Mouse (Mus musculus) neural tube, embryonic 12.5 days (tissue): ENCODE data around the gene Baiap2. TPM values are rescaled to one million over a fixed set of nuclear protein-coding genes. Genes with fewer than 3 reads are reported as not detected.

Experiments used
- ATAC-seq: fragments of 200-750 bp; cut with Nextera tagmentation; 2 replicates; pipeline ENCODE4 v1.8.0; 2017; ENCODE audit warnings: low read depth, mild to moderate bottlenecking, moderate TSS enrichment, moderate library complexity; ENCODE audit not compliant: low FRiP score
- H3K27ac ChIP-seq: fragments of 300-500 bp; sonication (generic); 2 replicates; pipeline ENCODE4 v1.5.1; 2016
- H3K27me3 ChIP-seq: fragments of 300-500 bp; sonication (generic); replicated peaks from 2 replicates; pipeline ENCODE4 v1.6.1; 2016; ENCODE audit warnings: mild to moderate bottlenecking
- H3K36me3 ChIP-seq: fragments of 300-500 bp; sonication (generic); 2 replicates; pipeline ENCODE4 v1.6.1; 2016; ENCODE audit warnings: mild to moderate bottlenecking
- H3K4me1 ChIP-seq: fragments of 300-500 bp; sonication (generic); 2 replicates; pipeline ENCODE4 v1.6.1; 2016
- H3K4me2 ChIP-seq: fragments of 300-500 bp; sonication (generic); replicated peaks from 2 replicates; pipeline ENCODE4 v1.6.1; 2016; ENCODE audit warnings: mild to moderate bottlenecking
- H3K4me3 ChIP-seq: fragments of 300-500 bp; sonication (generic); 2 replicates; pipeline ENCODE4 v1.5.1; 2016
- H3K9ac ChIP-seq: fragments of 300-500 bp; sonication (generic); 2 replicates; pipeline ENCODE4 v1.6.1; 2016; ENCODE audit warnings: mild to moderate bottlenecking
- H3K9me3 ChIP-seq: fragments of 300-500 bp; sonication (generic); 2 replicates; pipeline ENCODE4 v1.6.1; 2016; ENCODE audit warnings: mild to moderate bottlenecking
- WGBS: fragments of 180-500 bp; shearing (Covaris S2); methylation state at CpG from one replicate; pipeline ENCODE4 v1.1.7; 2016; 5-methylcytosine and 5-hydroxymethylcytosine counted together
- polyA plus RNA-seq: library from polyadenylated mRNA; unstranded; fragments of >200 nt; fragmentation: Nextera tagmentation; extraction: Ambion mirVana; gene quantifications from 2 replicates; pipeline ENCODE4 v1.2.1, GENCODE M21; 2016

The Baiap2 gene
- polyA plus RNA-seq, 1 experiment from 2014 or later, result 11.8 TPM

DNA sequence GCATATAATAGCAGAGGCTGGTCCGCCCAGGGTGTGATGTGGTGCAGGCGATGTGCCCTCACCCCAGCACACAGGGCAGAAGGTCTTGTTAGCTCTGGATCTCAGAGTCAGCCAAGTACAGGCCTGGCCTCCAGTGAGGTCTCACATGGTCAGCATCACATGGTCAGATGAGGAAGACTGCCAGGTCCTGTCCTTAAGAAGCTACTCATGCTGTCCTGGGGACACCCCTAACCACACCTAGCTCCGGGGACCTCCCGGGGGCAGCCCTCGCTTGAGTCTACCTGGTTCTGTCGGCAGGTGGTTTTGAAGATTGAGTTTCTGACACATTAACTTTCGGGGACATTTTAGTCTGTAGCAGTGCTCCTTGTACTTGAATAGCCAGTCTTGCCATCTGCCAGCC lies 45.8 kb downstream of the Baiap2 start:
- H3K27me3 ChIP-seq, result no peaks in the 10 kb centered on the region
- no peak overlapping the region for H3K27ac ChIP-seq
- no peak overlapping the region for H3K4me3 ChIP-seq
- no peak overlapping the region for H3K9ac ChIP-seq
- 87% methylated on average over 7 of the region's 7 CpGs for WGBS
- no peak overlapping the region for H3K4me2 ChIP-seq
- peaks cover 30% of the 10 kb centered on the region for H3K4me1 ChIP-seq
- no peaks in the 10 kb centered on the region for H3K36me3 ChIP-seq
- ATAC-seq, result no peak
- H3K9me3 ChIP-seq, result no peaks in the 10 kb centered on the region

DNA sequence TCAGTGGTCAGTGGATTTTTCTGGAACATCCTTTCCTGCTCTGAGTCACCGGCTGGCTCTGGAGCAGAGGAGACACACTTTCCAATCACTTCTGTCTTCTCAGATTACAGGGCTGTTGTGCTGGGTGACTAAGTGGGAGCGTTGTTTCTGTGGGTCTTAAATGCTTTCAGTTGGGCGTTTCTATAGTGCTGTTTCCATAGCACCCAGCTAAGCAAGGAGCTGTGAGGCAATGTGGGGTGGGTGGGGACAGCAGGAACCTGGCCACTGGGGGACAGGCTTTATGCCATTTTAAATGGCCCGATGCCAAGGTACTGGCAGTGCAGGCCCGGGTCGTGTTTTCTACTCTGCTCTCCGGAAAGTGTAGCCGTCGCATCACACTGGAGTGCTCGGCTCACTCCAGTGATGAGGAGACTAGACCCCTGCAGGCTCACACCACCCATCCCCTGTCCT lies 46.6 kb downstream of the Baiap2 start:
- no peaks in the 10 kb centered on the region for H3K9me3 ChIP-seq
- peak; percentile 38 for ATAC-seq
- peak overlapping the region; percentile 15 for H3K4me2 ChIP-seq
- H3K27ac ChIP-seq, result no peak overlapping the region
- H3K36me3 ChIP-seq, result no peaks in the 10 kb centered on the region
- H3K9ac ChIP-seq, result no peak overlapping the region
- H3K4me3 ChIP-seq, result no peak overlapping the region
- H3K27me3 ChIP-seq, result no peaks in the 10 kb centered on the region
- peaks cover 30% of the 10 kb centered on the region for H3K4me1 ChIP-seq
- 14% methylated on average over 10 of the region's 10 CpGs for WGBS

DNA sequence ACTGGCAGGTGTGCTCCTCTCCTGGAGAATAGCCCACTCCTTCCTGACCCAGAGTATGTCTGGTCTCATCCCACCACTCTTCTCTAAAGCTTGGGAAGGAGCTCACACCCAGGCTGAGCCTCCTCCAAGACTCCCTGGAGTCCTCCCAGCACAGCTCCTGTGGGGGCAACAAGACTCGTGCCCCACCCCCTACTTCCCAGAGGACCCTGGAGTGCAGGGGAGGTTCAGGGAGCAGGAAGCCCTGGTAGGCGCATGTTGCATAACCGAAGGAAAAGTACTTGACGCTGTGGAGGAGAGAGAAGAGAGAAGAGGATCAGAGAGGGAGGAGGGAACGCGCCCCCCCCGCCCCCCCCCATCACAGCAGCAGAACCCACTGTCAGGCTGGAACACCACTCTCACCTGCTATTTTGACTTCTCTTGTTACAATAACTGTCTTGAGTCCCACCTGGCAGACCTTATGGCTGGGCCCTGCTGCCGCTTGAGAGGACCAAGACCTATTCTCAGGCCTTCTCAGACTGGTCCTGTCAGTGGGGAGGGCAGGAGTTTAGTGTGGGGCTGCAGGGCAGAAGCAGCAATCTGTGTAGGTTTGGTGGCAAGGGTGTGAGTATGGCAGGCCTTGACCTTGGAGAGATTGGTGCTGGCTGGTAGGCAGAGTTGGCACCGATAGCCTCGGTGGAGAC lies 48.2 kb downstream of the Baiap2 start:
- peak overlapping the region; percentile 38 for H3K4me2 ChIP-seq
- peaks cover under 1% of the 10 kb centered on the region; the same call in 1 of the 2 replicates for H3K36me3 ChIP-seq
- H3K4me1 ChIP-seq, result peaks cover 30% of the 10 kb centered on the region
- H3K27me3 ChIP-seq, result no peaks in the 10 kb centered on the region
- H3K27ac ChIP-seq, result no peak overlapping the region
- no peak; the same call in 1 of the 2 replicates for ATAC-seq
- no peak overlapping the region for H3K4me3 ChIP-seq
- H3K9ac ChIP-seq, result no peak overlapping the region
- 56% methylated on average over 10 of the region's 10 CpGs for WGBS
- no peaks in the 10 kb centered on the region for H3K9me3 ChIP-seq

DNA sequence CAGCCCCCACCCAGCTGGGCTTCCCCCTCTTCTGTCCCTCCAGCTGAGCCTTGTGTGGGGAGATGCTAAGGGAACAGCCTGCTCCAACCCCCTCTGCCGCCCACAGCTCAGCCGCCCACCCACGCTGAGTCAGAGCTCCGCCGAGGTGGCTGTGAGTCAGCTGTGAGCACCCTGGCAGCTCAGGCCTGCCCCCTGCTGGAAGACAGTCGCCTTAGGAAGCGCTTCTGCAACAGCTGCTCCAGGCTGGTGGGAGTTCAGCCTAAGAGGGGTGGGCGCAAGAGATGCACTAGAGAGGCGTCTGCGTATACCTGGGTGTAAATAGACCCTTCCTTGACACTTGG lies 48.7 kb downstream of the Baiap2 start:
- H3K27ac ChIP-seq, result no peak overlapping the region
- no peak overlapping the region for H3K9ac ChIP-seq

DNA sequence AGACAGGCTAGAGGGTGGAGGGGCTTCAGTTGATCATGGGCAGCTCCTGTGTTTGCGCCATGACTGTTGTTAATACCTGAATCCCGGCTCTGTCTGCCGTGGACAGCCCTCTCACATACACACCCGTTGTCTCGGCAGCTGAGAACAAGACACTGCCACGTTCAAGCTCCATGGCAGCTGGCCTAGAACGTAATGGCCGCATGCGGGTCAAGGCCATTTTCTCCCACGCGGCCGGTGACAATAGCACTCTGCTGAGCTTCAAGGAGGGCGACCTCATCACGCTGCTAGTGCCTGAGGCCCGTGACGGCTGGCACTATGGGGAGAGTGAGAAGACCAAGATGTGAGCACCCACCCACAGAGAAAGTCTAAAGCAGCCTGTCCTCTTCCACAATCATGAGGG lies 54.8 kb downstream of the Baiap2 start:
- H3K9me3 ChIP-seq, result no peaks in the 10 kb centered on the region
- no peak for ATAC-seq
- H3K27ac ChIP-seq, result no peak overlapping the region
- H3K36me3 ChIP-seq, result peaks cover 6% of the 10 kb centered on the region; the same call in 1 of the 2 replicates
- H3K4me2 ChIP-seq, result no peak overlapping the region
- H3K9ac ChIP-seq, result no peak overlapping the region
- H3K4me1 ChIP-seq, result 0 out of 2 replicates have a peak, but pooled peaks cover 3% of the 10 kb centered on the region
- WGBS, result 81% methylated on average over 16 of the region's 16 CpGs
- no peak overlapping the region for H3K4me3 ChIP-seq
- no peaks in the 10 kb centered on the region for H3K27me3 ChIP-seq

More for the DNA sequence above, 48.7 kb downstream of the Baiap2 start:
- 13% methylated on average over 10 of the region's 10 CpGs for whole genome bisulfite sequencing
- H3K27me3 ChIP-seq, result no peaks in the 10 kb centered on the region
- H3K4me2 ChIP-seq, result peak overlapping the region; percentile 38
- H3K4me1 ChIP-seq, result peaks cover 30% of the 10 kb centered on the region
- peaks cover 4% of the 10 kb centered on the region; the same call in 1 of the 2 replicates for H3K36me3 ChIP-seq
- no peaks in the 10 kb centered on the region for H3K9me3 ChIP-seq
- H3K4me3 ChIP-seq, result no peak overlapping the region
- ATAC-seq, result peak; percentile 78

DNA sequence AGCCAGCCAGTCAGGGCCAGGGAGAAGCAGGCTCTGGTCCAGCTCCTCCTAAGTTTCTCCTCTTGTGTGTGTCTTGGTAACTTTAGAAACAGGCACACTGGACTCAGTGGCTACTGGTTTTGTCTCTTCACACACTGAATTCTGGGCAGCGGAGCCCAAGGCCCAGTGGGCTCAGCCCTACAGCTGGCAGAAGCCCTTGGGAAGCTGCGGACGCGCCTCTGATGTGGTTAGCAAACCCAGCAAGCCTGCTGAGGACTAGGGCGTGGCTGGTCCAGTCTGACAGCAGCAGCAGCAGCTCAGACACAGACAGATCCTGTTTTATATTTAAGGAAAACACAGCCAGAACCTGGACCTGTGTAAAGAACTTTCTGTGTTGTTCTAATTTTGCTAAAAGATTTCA lies 59.5 kb downstream of the Baiap2 start:
- 0 out of 2 replicates have a peak, but pooled peaks cover 3% of the 10 kb centered on the region for H3K4me1 ChIP-seq
- no peak overlapping the region for H3K4me2 ChIP-seq
- no peak overlapping the region for H3K4me3 ChIP-seq
- H3K9me3 ChIP-seq, result no peaks in the 10 kb centered on the region
- ATAC-seq, result no peak
- no peak overlapping the region for H3K27ac ChIP-seq
- 0 out of 2 replicates have a peak, but pooled peaks cover 4% of the 10 kb centered on the region for H3K36me3 ChIP-seq
- WGBS, result 84% methylated on average over 5 of the region's 5 CpGs
- H3K27me3 ChIP-seq, result no peaks in the 10 kb centered on the region
- H3K9ac ChIP-seq, result no peak overlapping the region

DNA sequence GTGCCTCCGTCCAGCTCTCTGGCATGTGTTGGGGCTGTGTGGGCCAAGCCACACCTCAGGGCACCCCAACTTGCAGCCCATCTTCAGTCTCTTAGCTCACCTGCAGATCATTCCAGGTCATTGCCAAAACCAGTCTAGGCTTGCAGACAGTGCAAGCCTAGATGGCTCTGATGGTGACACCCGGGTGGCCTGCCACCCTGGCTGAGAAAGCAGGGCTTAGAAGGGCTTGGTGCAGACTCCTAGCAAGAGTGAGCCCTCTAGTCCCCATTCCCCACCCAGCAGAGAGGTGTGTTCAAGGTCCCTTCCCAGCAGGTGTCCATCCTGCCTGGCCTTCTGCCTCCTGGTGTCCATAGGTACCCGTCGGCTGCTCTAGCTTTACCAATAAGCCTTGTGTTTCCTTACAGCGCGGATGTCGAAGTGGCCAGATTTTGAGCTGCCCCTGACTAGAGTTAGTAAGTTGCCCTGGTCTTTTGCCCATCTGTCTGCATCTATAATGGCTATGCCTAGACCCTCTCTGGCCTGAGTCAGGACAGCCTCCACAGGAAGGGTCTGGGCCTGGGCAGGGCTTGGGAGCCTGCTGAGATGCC lies 60.2 kb downstream of the Baiap2 start:
- WGBS, result 95% methylated on average over 7 of the region's 7 CpGs
- H3K27me3 ChIP-seq, result no peaks in the 10 kb centered on the region
- H3K4me2 ChIP-seq, result no peak overlapping the region
- H3K27ac ChIP-seq, result no peak overlapping the region
- no peaks in the 10 kb centered on the region for H3K9me3 ChIP-seq
- no peak for ATAC-seq
- 0 out of 2 replicates have a peak, but pooled peaks cover 4% of the 10 kb centered on the region for H3K36me3 ChIP-seq
- no peak overlapping the region for H3K4me3 ChIP-seq
- H3K4me1 ChIP-seq, result 0 out of 2 replicates have a peak, but pooled peaks cover 3% of the 10 kb centered on the region
- no peak overlapping the region for H3K9ac ChIP-seq

DNA sequence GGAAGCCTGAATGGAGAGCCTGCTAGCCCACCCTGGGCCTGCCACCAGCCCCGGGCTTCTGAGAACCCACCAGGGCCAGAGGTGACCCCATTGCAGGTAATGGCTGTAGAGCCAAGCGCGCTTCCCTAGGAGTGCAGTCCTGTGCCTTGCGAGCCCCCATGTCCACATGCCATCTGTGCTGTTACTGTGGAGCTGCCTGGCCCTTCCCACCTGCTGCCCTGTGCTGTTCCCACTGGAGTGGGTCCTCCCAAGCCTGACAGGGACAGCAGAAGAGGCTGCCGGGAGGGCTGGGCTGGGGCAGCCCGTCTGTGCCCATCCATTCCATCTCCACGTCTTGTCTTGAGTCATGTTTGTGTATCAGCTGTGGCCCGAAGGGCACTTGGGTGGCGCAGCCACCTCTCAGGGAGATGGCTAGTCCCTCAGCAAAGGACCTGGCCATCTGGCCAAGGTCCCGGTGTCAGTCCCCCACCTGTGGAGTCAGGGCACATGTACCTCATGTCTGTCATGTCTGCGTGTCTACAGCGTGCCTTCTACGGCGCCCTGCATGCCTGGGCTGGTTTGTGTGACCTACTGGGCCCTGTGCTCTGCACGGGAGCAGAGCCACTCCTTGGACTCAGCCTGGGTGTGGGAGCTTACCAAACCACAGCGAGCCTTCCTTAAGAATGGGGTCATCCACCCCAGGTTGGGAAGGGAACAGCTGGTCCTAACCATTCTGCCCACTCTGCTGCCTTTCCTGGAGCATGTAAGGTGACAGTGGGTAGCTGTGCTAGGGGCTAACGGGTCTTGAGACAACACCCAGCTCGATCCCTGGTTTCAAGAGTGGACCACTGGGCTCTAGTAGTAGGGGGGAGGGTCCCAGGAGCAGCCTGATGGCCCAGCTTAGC lies 63.1 kb downstream of the Baiap2 start:
- Histone ChIP-seq H3K27ac (no peak overlapping the region), H3K27me3 (0 out of 2 replicates have a peak, but pooled peaks cover 3% of the 10 kb centered on the region), H3K9me3 (no peaks in the 10 kb centered on the region), H3K4me1 (0 out of 2 replicates have a peak, but pooled peaks cover 3% of the 10 kb centered on the region), H3K36me3 (peaks cover 7% of the 10 kb centered on the region; the same call in 1 of the 2 replicates), H3K9ac (no peak overlapping the region), H3K4me3 (no peak overlapping the region), H3K4me2 (no peak overlapping the region)
- ATAC-seq, result no peak
- WGBS, result 91% methylated on average over 18 of the region's 18 CpGs

DNA sequence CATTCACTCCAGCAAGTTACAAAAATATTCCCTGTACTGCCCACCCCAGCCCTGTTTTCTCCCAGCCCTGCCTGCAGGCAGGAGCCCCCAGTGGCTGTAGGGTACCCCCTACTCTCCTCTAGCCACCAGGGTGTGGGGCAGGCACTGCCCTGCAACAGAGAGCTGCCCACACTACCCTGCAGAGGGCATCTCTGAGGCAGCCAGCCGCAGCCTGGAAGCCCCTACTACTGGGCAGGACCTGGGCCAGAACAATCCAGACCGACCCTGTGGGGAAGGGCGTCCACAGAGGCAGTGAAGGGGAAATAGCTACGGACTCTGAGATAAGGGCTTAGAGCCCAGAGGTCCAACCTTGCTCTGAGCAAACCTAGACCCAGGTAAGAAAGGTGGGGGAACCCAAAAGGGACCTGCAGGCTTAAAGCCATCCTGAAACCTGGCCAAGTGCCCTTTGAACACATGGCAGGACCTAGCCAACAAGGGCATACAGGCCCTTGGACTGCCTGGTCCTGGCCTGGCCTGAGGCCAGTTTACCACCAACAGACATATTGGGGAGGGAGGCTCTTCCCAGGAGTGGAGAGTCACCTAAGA lies 65.0 kb downstream of the Baiap2 start:
- H3K36me3 ChIP-seq, result peaks cover 7% of the 10 kb centered on the region; the same call in 1 of the 2 replicates
- peaks cover 17% of the 10 kb centered on the region; the same call in 1 of the 2 replicates for H3K27me3 ChIP-seq
- ATAC-seq, result no peak
- H3K9ac ChIP-seq, result no peak overlapping the region
- 83% methylated on average over 4 of the region's 4 CpGs for whole genome bisulfite sequencing
- no peaks in the 10 kb centered on the region for H3K9me3 ChIP-seq
- H3K4me2 ChIP-seq, result no peak overlapping the region
- H3K4me1 ChIP-seq, result peaks cover 17% of the 10 kb centered on the region
- no peak overlapping the region for H3K27ac ChIP-seq
- no peak overlapping the region for H3K4me3 ChIP-seq

DNA sequence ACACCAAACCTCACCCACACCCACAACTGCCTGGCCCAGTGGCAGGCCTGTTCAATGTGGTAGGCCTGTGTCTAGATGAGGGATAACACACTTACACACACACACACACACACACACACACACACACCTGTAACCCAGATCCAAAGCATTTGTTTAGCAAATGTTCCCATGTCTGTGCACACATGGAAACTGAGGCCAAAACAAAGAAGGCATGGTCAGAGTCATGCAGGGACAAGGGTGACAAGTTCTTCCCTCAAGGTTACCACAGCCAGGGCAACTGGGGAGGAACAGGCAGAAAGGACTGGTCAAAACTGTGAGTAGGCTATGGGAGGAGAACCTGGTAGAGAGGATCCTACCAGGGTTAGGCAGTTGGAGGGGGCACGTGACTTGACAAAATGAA lies 65.9 kb downstream of the Baiap2 start:
- no peak overlapping the region for H3K9ac ChIP-seq
- H3K36me3 ChIP-seq, result peaks cover 7% of the 10 kb centered on the region; the same call in 1 of the 2 replicates
- no peaks in the 10 kb centered on the region for H3K9me3 ChIP-seq
- peaks cover 17% of the 10 kb centered on the region; the same call in 1 of the 2 replicates for H3K27me3 ChIP-seq
- 97% methylated on average over 1 of the region's 1 CpGs for WGBS
- ATAC-seq, result no peak
- no peak overlapping the region for H3K27ac ChIP-seq
- H3K4me3 ChIP-seq, result no peak overlapping the region
- peaks cover 22% of the 10 kb centered on the region for H3K4me1 ChIP-seq
- H3K4me2 ChIP-seq, result no peak overlapping the region

- H3K27me3 ChIP-seq, result peaks cover 17% of the 10 kb centered on the region; the same call in 1 of the 2 replicates
- H3K4me2 ChIP-seq, result no peak overlapping the region
- no peak overlapping the region for H3K4me3 ChIP-seq
- WGBS, result 88% methylated on average over 8 of the region's 8 CpGs
- no peak overlapping the region for H3K9ac ChIP-seq
- H3K27ac ChIP-seq, result no peak overlapping the region
- no peaks in the 10 kb centered on the region for H3K9me3 ChIP-seq
- peaks cover 7% of the 10 kb centered on the region; the same call in 1 of the 2 replicates for H3K36me3 ChIP-seq
- H3K4me1 ChIP-seq, result peaks cover 25% of the 10 kb centered on the region
- ATAC-seq, result no peak
These were observed 66.4 kb downstream of the Baiap2 start for GRCm38 (mm10) chr11:120008956-120009355.
